Mouse (Mus musculus) MEL (cell line): ENCODE data around the gene Deup1. TPM values are rescaled to one million over a fixed set of nuclear protein-coding genes. Genes with fewer than 3 reads are reported as not detected.

ENCODE experiments used
- DNase-seq: peaks from one replicate; pipeline ENCODE4 v3.0.0; 2011; ENCODE audit warnings: low read depth, low spot score
- H3K27ac ChIP-seq: 2 replicates; pipeline ENCODE4 v1.5.1; 2012; ENCODE audit warnings: low read depth, mild to moderate bottlenecking, control low read depth, low read length, moderate library complexity; ENCODE audit not compliant: control insufficient read depth
- H3K27me3 ChIP-seq, 2 experiments: fragments of 150-350 bp in 1 of 2; sonication (generic) in 1 of 2; 2 replicates each; pipeline ENCODE4 v1.6.1; 2012; ENCODE audit warnings: low read length in 2 of 2, mild to moderate bottlenecking in 2 of 2, improper control_type of control experiment in 1 of 2, moderate library complexity in 1 of 2; ENCODE audit not compliant: insufficient read depth in 2 of 2, control insufficient read depth in 1 of 2
- H3K36me3 ChIP-seq, 2 experiments: 2 replicates each; pipeline ENCODE4 v1.6.1; 2012 to 2014; ENCODE audit warnings: low read length in 2 of 2, improper control_type of control experiment in 1 of 2, inconsistent platforms in 1 of 2, mild to moderate bottlenecking in 1 of 2; ENCODE audit not compliant: insufficient read depth in 2 of 2, control insufficient read depth in 1 of 2
- H3K4me1 ChIP-seq, 2 experiments: fragments of 150-350 bp in 1 of 2; sonication (generic) in 1 of 2; 2 replicates each; pipeline ENCODE4 v1.6.1; 2012; ENCODE audit warnings: low read length in 2 of 2, improper control_type of control experiment in 1 of 2, mild to moderate bottlenecking in 1 of 2; ENCODE audit not compliant: insufficient read depth in 2 of 2, control insufficient read depth in 1 of 2
- H3K4me3 ChIP-seq, 2 experiments: fragments of 150-350 bp in 1 of 2; sonication (generic) in 1 of 2; 2 replicates each; pipeline ENCODE4 v1.5.1; 2012; ENCODE audit warnings: low read depth in 2 of 2, low read length in 2 of 2, mild to moderate bottlenecking in 2 of 2, moderate library complexity in 2 of 2, control low read depth in 1 of 2, improper control_type of control experiment in 1 of 2; ENCODE audit not compliant: control insufficient read depth in 1 of 2, insufficient read depth in 1 of 2
- H3K79me2 ChIP-seq: 2 replicates; pipeline ENCODE4 v1.6.1; 2012; ENCODE audit warnings: mild to moderate bottlenecking, low read length, moderate library complexity; ENCODE audit not compliant: control insufficient read depth, poor library complexity, insufficient read depth
- H3K9ac ChIP-seq: 2 replicates; pipeline ENCODE4 v1.6.1; 2012; ENCODE audit warnings: low read depth, mild to moderate bottlenecking, control low read depth, low read length, moderate library complexity; ENCODE audit not compliant: control insufficient read depth, poor library complexity, severe bottlenecking
- H3K9me3 ChIP-seq: fragments of 150-350 bp; sonication (generic); replicated peaks from 2 replicates; pipeline ENCODE4 v1.6.1; 2012; ENCODE audit warnings: mild to moderate bottlenecking, low read length, improper control_type of control experiment, moderate library complexity; ENCODE audit not compliant: insufficient read depth
- BHLHE40 ChIP-seq: IDR thresholded peaks from 2 replicates; pipeline ENCODE4 v1.6.1; 2012; ENCODE audit warnings: low read depth, mild to moderate bottlenecking, inconsistent platforms, low read length, improper control_type of control experiment, borderline replicate concordance
- CHD2 ChIP-seq: IDR thresholded peaks from 2 replicates; pipeline ENCODE4 v1.6.1; 2011; ENCODE audit warnings: low read length, improper control_type of control experiment
- CTCF ChIP-seq, 3 experiments: IDR thresholded peaks in 2 of 3; conservative IDR thresholded peaks in 1 of 3; 2 replicates each; pipeline ENCODE4 v1.5.1; 2011 to 2012; ENCODE audit warnings: low read length in 3 of 3, low read depth in 2 of 3, mild to moderate bottlenecking in 2 of 3, improper control_type of control experiment in 1 of 3, inconsistent platforms in 1 of 3, mixed read lengths in 1 of 3, moderate library complexity in 1 of 3; ENCODE audit not compliant: control insufficient read depth in 1 of 3, insufficient read depth in 1 of 3, poor library complexity in 1 of 3, severe bottlenecking in 1 of 3
- E2F4 ChIP-seq: IDR thresholded peaks from 2 replicates; pipeline ENCODE4 v1.6.1; 2011; ENCODE audit warnings: low read depth, low read length, improper control_type of control experiment, borderline replicate concordance
- ELF1 ChIP-seq: IDR thresholded peaks from 2 replicates; pipeline ENCODE4 v1.6.1; 2014; ENCODE audit warnings: low read depth, mild to moderate bottlenecking, inconsistent platforms, low read length, improper control_type of control experiment, moderate library complexity
- ETS1 ChIP-seq: IDR thresholded peaks from 2 replicates; pipeline ENCODE4 v1.6.1; 2012; ENCODE audit warnings: low read depth, mild to moderate bottlenecking, inconsistent platforms, low read length, improper control_type of control experiment, moderate library complexity
- GABPA ChIP-seq: IDR thresholded peaks from 2 replicates; pipeline ENCODE4 v1.6.1; 2012; ENCODE audit warnings: low read depth, mild to moderate bottlenecking, inconsistent platforms, low read length, improper control_type of control experiment, moderate library complexity
- KAT2A ChIP-seq: conservative IDR thresholded peaks from 2 replicates; pipeline ENCODE4 v1.6.1; 2012; ENCODE audit warnings: low read depth, low read length, improper control_type of control experiment, inconsistent platforms
- MEF2A ChIP-seq: IDR thresholded peaks from 2 replicates; pipeline ENCODE4 v1.6.1; 2014; ENCODE audit warnings: low read depth, mild to moderate bottlenecking, inconsistent platforms, low read length, improper control_type of control experiment; ENCODE audit not compliant: poor library complexity, insufficient replicate concordance, severe bottlenecking; ENCODE audit errors: extremely low read depth
- NRF1 ChIP-seq: IDR thresholded peaks from 2 replicates; pipeline ENCODE4 v1.6.1; 2014; ENCODE audit warnings: low read depth, mild to moderate bottlenecking, inconsistent platforms, low read length, improper control_type of control experiment, moderate library complexity; ENCODE audit not compliant: poor library complexity, insufficient read depth, severe bottlenecking
- RAD21 ChIP-seq: IDR thresholded peaks from 2 replicates; pipeline ENCODE4 v1.6.1; 2011; ENCODE audit warnings: mild to moderate bottlenecking, low read depth, low read length, improper control_type of control experiment
- TAL1 ChIP-seq: IDR thresholded peaks from 2 replicates; pipeline ENCODE4 v1.6.1; 2012; ENCODE audit warnings: mild to moderate bottlenecking, inconsistent platforms, low read length, moderate library complexity, mixed read lengths
- TBP ChIP-seq: IDR thresholded peaks from 2 replicates; pipeline ENCODE4 v1.8.0; 2011; ENCODE audit warnings: low read depth, low read length, improper control_type of control experiment
- TCF12 ChIP-seq: IDR thresholded peaks from 2 replicates; pipeline ENCODE4 v1.6.1; 2014; ENCODE audit warnings: low read depth, mild to moderate bottlenecking, inconsistent platforms, low read length, improper control_type of control experiment, moderate library complexity
- USF1 ChIP-seq: IDR thresholded peaks from 2 replicates; pipeline ENCODE4 v1.6.1; 2014; ENCODE audit warnings: low read depth, mild to moderate bottlenecking, inconsistent platforms, low read length, improper control_type of control experiment, moderate library complexity
- ZC3H11A ChIP-seq: IDR thresholded peaks from 2 replicates; pipeline ENCODE4 v1.6.1; 2012; ENCODE audit warnings: low read depth, mild to moderate bottlenecking, inconsistent platforms, low read length, improper control_type of control experiment
- polyA plus RNA-seq, 2 experiments: library from polyadenylated mRNA; stranded (reverse) in 1 of 2; unstranded in 1 of 2; fragments of >175 nt in 1 of 2; fragments of >200 nt in 1 of 2; gene quantifications; 2 replicates each; pipeline versions ENCODE4 v1.2.1 to v1.2.4; 2012; ENCODE audit warnings: low replicate concordance in 2 of 2, low read depth in 1 of 2; ENCODE audit not compliant: insufficient read length in 2 of 2, insufficient read depth in 1 of 2, missing spikeins in 1 of 2
- total RNA-seq: library from RNA; depleted of rRNA; stranded (reverse); fragments of 300-350 nt; gene quantifications from 2 replicates; pipeline ENCODE4 v1.2.3, GENCODE M21; 2012

Gene Deup1
- total and polyA plus RNA-seq, 3 experiments, result not detected

GRCm38 (mm10) chr9:15603156-15603555 is 24.6 kb downstream of the Deup1 start:
- H3K4me1 ChIP-seq, result no peaks in the 10 kb centered on the region
- TF ChIP-seq USF1 (no peak), ELF1 (no peak), CTCF (IDR thresholded peaks at IDR 0.05 in 2 of 3, conservative IDR thresholded peaks at IDR 0.05 in 1 of 3; ENCODE audit: control insufficient read depth in 1 of 3, insufficient read depth in 1 of 3, low read depth in 2 of 3, low read length in 3 of 3, poor library complexity in 1 of 3, severe bottlenecking in 1 of 3) (no peak), MEF2A (no peak), ZC3H11A (no peak)
- TF ChIP-seq, all 39 proteins: peak for 0
- no peaks in the 10 kb centered on the region for H3K9me3 ChIP-seq
- H3K79me2 ChIP-seq, result no peaks in the 10 kb centered on the region
- no peak for DNase-seq
- H3K27me3 ChIP-seq, result no peaks in the 10 kb centered on the region
- no peak overlapping the region for H3K27ac ChIP-seq
- no peak overlapping the region for H3K4me3 ChIP-seq
- H3K9ac ChIP-seq, result no peak overlapping the region
- H3K36me3 ChIP-seq, result no peaks in the 10 kb centered on the region

DNA sequence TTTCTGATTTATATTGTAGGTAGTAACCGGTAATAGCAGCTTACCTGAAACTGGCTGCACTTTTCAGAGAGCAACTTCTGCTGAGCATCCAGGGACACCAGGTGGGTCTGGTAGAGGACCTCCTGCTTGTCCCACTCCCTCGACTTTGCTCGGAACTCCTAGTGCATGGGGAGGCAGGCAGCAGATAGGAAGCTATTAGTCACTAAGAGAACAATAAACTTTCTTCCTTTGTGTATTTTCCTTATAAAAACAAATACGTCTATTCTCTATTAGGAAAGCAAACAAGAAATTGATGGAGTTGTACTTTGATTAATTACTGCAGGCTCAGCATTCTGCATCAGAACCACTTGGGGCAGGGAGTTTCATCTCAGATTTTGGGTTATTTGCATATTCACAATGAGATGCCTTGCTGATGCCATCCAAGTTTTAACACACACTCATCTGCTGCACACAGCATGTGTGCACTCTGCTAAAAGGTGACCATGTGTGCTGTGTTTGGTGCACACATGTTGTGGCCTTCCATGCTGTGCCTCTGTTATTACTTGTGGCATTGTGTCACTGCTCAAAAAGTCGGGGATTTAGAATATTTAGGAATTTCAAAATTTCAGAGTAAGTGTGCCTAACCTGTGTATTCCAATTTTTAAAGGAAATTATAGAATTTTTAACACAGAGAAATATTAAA is 26.7 kb downstream of the Deup1 start:
- DNase-seq, result no peak
- Histone ChIP-seq H3K4me3 (no peak overlapping the region), H3K4me1 (no peaks in the 10 kb centered on the region), H3K36me3 (no peaks in the 10 kb centered on the region), H3K79me2 (no peaks in the 10 kb centered on the region), H3K9ac (no peak overlapping the region), H3K9me3 (no peaks in the 10 kb centered on the region), H3K27me3 (no peaks in the 10 kb centered on the region), H3K27ac (no peak overlapping the region)
- TF ChIP-seq GABPA (no peak), CHD2 (no peak), E2F4 (no peak), NRF1 (no peak), TBP (no peak), TAL1 (no peak), TCF12 (no peak), USF1 (no peak), BHLHE40 (no peak), RAD21 (no peak), KAT2A (no peak), ETS1 (no peak)
